Mouse (Mus musculus): Measurements from ENCODE around the gene Rab9.
A peak's percentile ranks its signal among the peaks of the same experiment; 100 is the strongest.
"Not testable (repeated sequence)": the region's sequence is repeated elsewhere in the genome, so short reads cannot be mapped to it uniquely, and the experiment has no call there.

Rab9 gene

GRCm38 (mm10) chrX:166479365-166479983 is at the start of gene Rab9:
TSS of gene Rab9 (minus strand) at chrX:166479867.
- DNase-seq (ENCODE audit: low spot score): peak; percentile 63

DNA sequence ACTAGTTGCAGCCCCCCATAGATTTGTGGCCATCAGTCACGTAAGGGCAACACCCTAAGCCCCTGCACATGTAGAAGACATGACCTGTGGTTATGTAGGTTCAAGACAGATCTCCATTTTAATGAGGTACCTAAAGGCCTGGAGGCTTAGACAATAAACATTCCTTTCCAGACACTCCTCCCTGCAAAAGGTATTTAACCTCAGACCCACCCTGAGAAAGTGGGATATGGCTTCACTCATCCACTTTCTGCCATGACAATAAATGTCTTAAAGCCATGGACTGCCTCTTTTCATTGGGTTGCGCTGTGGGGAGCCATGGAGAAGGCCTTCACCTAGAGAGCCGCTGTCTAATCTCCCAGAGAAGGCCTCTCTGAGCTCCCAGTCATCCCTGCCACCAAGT is 48.5 kb upstream of the Rab9 start:
- no peak for DNase-seq (ENCODE audit: low spot score)

DNA sequence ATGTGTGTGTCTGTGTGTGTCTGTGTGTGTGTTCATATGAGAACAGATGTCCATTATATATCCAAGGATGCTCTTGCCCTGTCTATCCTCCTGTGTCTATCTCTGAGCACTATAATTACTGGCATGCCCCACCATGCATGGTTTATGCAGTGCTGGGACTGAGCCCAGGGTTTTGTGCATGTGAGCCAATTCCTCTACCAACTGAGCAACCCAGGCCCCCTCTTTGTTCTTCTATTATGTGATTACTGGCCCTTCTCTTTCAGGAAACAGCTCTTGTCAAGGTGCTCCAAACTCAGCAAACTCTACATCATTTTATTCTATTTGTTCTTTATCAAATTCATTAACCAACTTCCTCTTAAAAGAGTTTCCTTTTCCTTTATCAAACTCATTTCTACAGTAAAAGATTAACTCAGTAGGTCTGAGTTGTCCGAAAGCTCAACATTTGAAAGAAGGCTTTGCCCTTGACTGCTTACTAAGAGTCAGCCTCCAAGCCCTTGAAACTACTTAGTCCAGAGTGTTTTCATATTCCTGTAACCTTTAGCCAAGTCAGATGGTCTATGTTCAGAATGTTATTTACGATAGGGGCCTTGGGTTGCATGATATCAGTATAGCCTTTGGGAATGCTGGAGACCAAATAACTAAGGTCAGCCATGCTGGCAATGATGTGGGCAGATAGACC is 46.1 kb upstream of the Rab9 start:
- no peak for DNase-seq (ENCODE audit: low spot score)

DNA sequence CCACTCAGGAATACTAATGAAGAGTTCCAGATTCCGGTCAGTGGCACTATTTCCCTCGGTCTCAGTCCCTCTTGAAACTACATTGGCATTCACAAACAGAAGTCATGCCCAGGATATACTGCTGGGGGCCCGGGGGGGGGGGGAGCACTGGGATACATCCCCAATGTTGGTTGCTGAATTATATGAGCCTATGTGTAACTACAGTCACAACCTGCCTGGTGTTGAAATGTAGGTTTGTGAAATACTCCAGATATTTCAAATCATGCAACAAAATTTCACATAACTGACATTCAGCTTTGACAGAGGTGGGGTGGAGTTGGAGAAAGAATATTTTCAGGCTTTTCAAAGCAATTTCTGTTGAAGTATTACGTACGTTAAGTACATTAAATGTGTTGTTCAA is 41.1 kb upstream of the Rab9 start:
- DNase-seq (ENCODE audit: low spot score): no peak

GRCm38 (mm10) chrX:166518345-166518744 is 38.7 kb upstream of the Rab9 start, which contains the start of gene Tceanc:
TSS of gene Tceanc (minus strand) at chrX:166518567.
- no peak for DNase-seq (ENCODE audit: low spot score)

DNA sequence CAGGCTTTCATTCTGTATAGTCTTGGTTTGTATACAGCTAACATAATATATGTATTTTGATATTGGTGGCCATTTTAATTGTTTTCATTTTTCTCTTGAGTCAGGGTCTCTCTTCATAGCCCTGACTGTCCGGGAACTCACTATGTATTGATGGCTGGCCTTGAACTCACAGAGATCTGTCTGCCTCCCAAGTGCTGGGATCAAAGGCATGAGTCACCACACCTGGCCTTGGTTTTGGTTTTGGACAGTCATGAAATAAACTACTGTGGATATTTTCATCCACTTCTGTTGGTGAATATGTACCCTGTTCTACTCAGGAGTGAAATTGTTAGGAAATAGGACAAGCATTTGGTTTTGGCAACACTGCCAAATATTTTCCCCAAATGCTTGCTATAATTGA is 37.0 kb upstream of the Rab9 start:
- DNase-seq (ENCODE audit: low spot score): no peak

GRCm38 (mm10) chrX:166515923-166516322 is 36.3 kb upstream of the Rab9 start:
- DNase-seq (ENCODE audit: low spot score): no peak

GRCm38 (mm10) chrX:166514035-166514434 is 34.4 kb upstream of the Rab9 start:
- not testable (repeated sequence) for DNase-seq (ENCODE audit: low spot score)

GRCm38 (mm10) chrX:166512071-166512470 is 32.4 kb upstream of the Rab9 start:
- DNase-seq (ENCODE audit: low spot score): no peak

GRCm38 (mm10) chrX:166511107-166511506 is 31.4 kb upstream of the Rab9 start:
- no peak for DNase-seq (ENCODE audit: low spot score)

DNA sequence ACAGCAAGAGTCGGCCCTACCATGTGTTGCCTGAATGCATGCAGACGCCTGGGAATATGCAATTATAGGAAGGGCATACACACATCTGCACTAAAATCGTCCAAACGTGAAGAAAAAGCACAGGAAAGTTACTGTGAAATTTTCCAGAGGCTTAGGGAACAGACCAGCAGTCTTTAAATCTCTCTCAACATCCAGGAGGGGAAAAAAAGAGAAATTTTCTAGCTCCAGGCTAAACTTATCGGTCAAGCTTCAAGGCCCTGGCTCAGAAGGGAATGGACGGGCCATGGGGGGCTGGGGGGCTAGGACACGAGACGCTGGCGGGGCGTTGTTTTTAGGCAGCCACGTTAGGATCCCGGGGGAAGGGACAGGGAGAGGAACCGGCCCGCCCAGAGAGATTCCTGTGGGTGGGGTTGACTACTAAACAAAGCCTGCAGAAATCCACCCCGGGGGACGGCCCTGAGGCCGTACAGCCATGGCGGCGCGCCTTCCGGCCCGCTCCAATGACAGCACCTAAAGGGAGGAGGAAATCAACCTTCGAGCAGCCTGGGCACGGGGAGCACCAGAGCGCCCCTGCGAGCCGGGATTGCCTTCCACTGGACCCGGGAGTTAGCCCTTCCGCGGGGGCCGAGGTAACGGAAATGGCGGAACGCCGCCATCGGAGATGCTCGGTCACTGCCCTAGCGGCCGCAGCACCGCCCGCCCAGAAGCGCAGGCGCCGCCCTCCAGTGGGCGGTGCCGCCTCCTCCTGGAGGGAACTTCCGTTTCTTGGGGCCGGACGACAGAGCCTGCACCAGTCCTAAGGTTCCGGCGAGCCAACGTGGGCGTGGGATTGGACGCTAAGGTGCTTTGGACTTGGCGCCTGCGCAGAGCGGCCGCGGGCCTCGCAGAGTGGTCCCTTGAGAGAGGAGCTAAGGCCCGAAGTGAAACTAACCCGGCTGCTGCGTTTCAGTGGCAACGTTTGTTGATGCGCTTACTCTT is 30.4 kb upstream of the Rab9 start:
- peak; percentile 65 for DNase-seq (ENCODE audit: low spot score)

DNA sequence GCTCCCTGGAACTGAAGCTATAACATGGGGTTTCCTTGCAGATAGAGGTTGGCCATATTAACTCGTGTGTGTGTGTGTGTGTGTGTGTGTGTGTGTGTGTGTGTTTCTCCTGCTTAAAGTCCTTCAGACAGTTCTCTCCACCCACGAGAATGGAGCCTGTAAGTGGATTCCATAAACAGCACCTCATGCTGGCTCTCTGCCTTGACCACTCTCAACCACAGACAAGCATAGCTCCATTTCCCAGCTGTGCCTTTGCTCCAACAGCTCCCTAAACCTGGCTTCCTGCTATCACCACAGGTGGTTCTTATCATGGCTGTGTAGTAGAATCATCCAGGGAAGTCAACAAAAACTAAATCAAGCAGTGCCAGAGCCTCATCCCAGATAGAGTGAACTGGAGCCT is 24.8 kb upstream of the Rab9 start:
- no peak for DNase-seq (ENCODE audit: low spot score)

DNA sequence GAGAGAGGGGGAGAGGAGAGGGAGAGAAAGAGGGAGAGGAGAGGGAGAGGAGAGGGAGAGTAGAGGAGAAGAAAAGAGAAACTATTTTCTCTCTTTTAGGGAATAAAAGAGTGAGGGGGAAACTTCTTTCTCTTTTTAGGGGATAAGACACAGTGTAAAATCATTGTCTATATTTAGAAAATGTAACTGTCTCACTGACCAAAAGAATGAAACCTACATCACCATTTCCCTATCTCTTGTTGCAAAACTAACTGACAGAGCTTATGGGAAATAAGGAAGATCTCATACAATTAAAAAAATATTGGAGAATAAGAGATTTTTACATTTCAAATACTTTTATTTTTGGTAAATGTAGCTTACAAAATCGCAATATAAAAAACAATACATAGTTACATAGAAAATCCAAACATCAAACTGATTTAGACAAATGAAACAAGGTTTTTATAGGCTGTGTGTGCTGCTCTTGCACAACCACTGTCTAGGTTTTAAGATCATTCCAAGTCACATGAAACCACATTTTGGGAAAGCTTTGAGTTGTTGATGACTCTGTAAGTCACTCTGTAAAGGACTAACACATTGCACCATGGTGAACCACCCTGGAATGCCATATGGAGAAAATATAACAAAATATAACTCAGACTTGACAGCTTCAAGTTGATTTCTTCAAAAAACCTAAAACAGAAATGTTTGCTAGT is 20.0 kb upstream of the Rab9 start:
- no peak for DNase-seq (ENCODE audit: low spot score)

GRCm38 (mm10) chrX:166497771-166498170 is 18.1 kb upstream of the Rab9 start:
- no peak for DNase-seq (ENCODE audit: low spot score)

- no peak for DNase-seq (ENCODE audit: low spot score)
These were observed 15.4 kb upstream of the Rab9 start for GRCm38 (mm10) chrX:166495052-166495451.

GRCm38 (mm10) chrX:166478631-166479364 is 869 bp downstream of the Rab9 start:
- DNase-seq (ENCODE audit: low spot score): peak; percentile 0

GRCm38 (mm10) chrX:166477393-166477792 is 2.3 kb downstream of the Rab9 start:
- DNase-seq (ENCODE audit: low spot score): no peak

DNA sequence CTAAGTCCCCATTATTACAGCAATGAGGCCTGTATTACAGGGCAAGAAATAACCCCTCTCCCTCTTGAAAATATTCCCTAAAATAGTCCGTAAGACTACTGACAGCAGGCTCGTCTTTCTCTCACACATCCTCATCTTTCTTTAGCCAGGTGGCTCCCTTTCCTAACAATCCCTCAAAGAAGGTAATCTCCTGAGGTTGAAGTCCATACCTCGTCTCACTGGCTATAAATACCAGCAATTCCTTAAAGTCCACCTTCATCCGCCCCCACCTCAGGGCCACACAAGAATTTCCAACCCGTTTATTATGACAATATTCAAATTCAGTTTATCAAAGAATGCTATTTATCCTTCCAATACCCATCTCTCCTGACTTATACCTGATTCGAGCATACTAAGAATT is 7.1 kb downstream of the Rab9 start:
- no peak for DNase-seq (ENCODE audit: low spot score)

DNA sequence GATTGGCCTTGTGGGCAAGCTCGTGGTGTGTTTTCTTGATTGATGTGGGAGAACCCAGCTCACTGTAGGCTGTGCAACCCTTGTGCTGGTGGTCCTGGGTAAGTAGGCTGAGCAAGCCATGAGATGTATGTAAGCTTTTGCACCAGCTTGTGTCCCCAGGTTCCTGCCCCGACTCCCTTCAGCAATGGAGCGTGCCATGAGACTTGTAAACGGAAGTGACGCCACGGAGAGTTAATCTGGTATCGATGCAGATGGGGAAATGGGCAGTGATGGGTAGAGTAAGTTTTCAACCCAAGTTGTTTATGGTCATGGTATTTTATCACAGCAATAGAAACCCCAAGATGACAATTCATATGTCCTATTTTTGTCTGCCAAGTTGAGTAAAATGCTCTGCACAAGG is 11.3 kb downstream of the Rab9 start:
- no peak for DNase-seq (ENCODE audit: low spot score)

GRCm38 (mm10) chrX:166455525-166455924 is 24.1 kb downstream of the Rab9 start:
- DNase-seq (ENCODE audit: low spot score): no peak

DNA sequence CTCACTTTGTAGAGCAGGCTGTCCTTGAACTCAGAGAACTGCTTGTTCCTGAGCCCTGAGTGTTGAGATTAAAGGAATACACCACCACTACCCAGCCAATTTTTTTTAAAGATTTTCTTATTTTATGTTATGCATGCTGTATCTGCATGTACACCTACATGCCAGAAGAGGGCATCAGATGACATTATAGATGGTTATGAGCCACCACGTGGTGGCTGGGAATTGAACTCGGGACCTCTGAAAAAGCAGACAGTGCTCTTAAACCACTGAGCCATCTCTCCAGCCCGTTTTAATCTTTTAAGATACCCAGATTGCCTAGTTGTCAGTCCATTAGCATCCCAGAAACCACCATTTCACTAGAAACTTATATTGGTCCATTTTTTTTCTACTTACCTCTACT is 25.3 kb downstream of the Rab9 start:
- DNase-seq (ENCODE audit: low spot score): no peak
